Mouse (Mus musculus) G1E (cell line): ENCODE data around the gene C1qtnf2. TPM values are rescaled to one million over a fixed set of nuclear protein-coding genes. Genes with fewer than 3 reads are reported as not detected.

Experiments used
- ATAC-seq: 2 replicates; pipeline ENCODE4 v1.8.0; 2016; ENCODE audit warnings: mild to moderate bottlenecking; ENCODE audit not compliant: insufficient number of reproducible peaks, poor library complexity, low FRiP score, severe bottlenecking; ENCODE audit errors: extremely low read depth
- DNase-seq: peaks from one replicate; pipeline ENCODE4 v3.0.0; 2012; ENCODE audit warnings: low spot score
- H3K27me3 ChIP-seq: 2 replicates; pipeline ENCODE4 v1.6.1; 2012; ENCODE audit warnings: mild to moderate bottlenecking, low read length, inconsistent platforms; ENCODE audit not compliant: insufficient read depth
- H3K36me3 ChIP-seq: replicated peaks from 2 replicates; pipeline ENCODE3; 2012; ENCODE audit warnings: mild to moderate bottlenecking, inconsistent platforms
- H3K4me1 ChIP-seq: 2 replicates; pipeline ENCODE4 v1.6.1; 2012; ENCODE audit warnings: low read depth, low read length, inconsistent platforms, mixed read lengths; ENCODE audit not compliant: insufficient read depth
- H3K4me3 ChIP-seq: 2 replicates; pipeline ENCODE4 v1.5.1; 2012; ENCODE audit warnings: low read depth, mild to moderate bottlenecking, inconsistent platforms, low read length, moderate library complexity, mixed read lengths
- H3K9me3 ChIP-seq: replicated peaks from 2 replicates; pipeline ENCODE4 v1.6.1; 2012; ENCODE audit warnings: inconsistent platforms
- CTCF ChIP-seq: IDR thresholded peaks from 2 replicates; pipeline ENCODE4 v1.5.1; 2012; ENCODE audit warnings: low read depth, low read length, inconsistent platforms, mixed read lengths
- GATA1 ChIP-seq: IDR thresholded peaks from 2 replicates; pipeline ENCODE4 v1.6.1; 2012; ENCODE audit warnings: borderline replicate concordance, low read length, inconsistent platforms, mixed read lengths
- GATA2 ChIP-seq: IDR thresholded peaks from 2 replicates; pipeline ENCODE4 v1.6.1; 2012; ENCODE audit warnings: low read depth, low read length, inconsistent platforms, borderline replicate concordance
- POLR2AphosphoS5 ChIP-seq: IDR thresholded peaks from 2 replicates; pipeline ENCODE4 v1.6.1; 2012; ENCODE audit warnings: low read depth, low read length, inconsistent platforms; ENCODE audit not compliant: insufficient replicate concordance
- TAL1 ChIP-seq: conservative IDR thresholded peaks from 2 replicates; pipeline ENCODE4 v1.6.1; 2012; ENCODE audit warnings: low read depth, low read length, inconsistent platforms, mixed read lengths
- polyA plus RNA-seq: library from polyadenylated mRNA; stranded (reverse); fragments of >175 nt; gene quantifications from 2 replicates; pipeline ENCODE4 v1.2.3, GENCODE M21; 2012
- total RNA-seq, 2 experiments: library from RNA; stranded (forward) in 1 of 2; stranded (reverse) in 1 of 2; fragments of 200-1000 nt in 1 of 2; fragments of >200 nt in 1 of 2; fragmentation: Nextera tagmentation in 1 of 2; gene quantifications; 2 replicates each; pipeline ENCODE4 v1.2.3; 2014 to 2017

The C1qtnf2 gene
- total and polyA plus RNA-seq, 3 experiments = not detected

- TF ChIP-seq CTCF = no peak
- TF ChIP-seq GATA2 = no peak
- H3K9me3 ChIP-seq = no peaks in the 10 kb centered on the region
- no peak for DNase-seq
- H3K27me3 ChIP-seq = peaks cover 15% of the 10 kb centered on the region
- no peak within 1 kb of the TSS for H3K4me3 ChIP-seq
- no peaks in the 10 kb centered on the region for H3K36me3 ChIP-seq
- no peaks in the 10 kb centered on the region for H3K4me1 ChIP-seq
- no peak for ATAC-seq
These were observed 54.8 kb downstream of the C1qtnf2 start, which contains the start of gene Ccnjl for GRCm38 (mm10) chr11:43528683-43529499. TSS of gene Ccnjl (plus strand) at chr11:43528784.

GRCm38 (mm10) chr11:43530043-43530442 is 56.0 kb downstream of the C1qtnf2 start:
- TF ChIP-seq GATA2 = no peak
- TF ChIP-seq GATA1 = no peak
- no peak for TF ChIP-seq TAL1
- no peak for TF ChIP-seq CTCF
- no peak for TF ChIP-seq POLR2AphosphoS5
- DNase-seq = no peak
- Histone ChIP-seq H3K27me3 (peaks cover 15% of the 10 kb centered on the region), H3K4me3 (no peak overlapping the region), H3K36me3 (no peaks in the 10 kb centered on the region), H3K4me1 (no peaks in the 10 kb centered on the region), H3K9me3 (no peaks in the 10 kb centered on the region)
- no peak for ATAC-seq

- no peaks in the 10 kb centered on the region for H3K4me1 ChIP-seq
- no peaks in the 10 kb centered on the region for H3K36me3 ChIP-seq
These were observed 57.5 kb downstream of the C1qtnf2 start for GRCm38 (mm10) chr11:43531619-43532018.

GRCm38 (mm10) chr11:43537074-43537473 is 63.0 kb downstream of the C1qtnf2 start:
- Histone ChIP-seq H3K9me3 (no peaks in the 10 kb centered on the region), H3K4me3 (no peak overlapping the region), H3K27me3 (0 out of 2 replicates have a peak, but pooled peaks cover 3% of the 10 kb centered on the region), H3K4me1 (no peaks in the 10 kb centered on the region), H3K36me3 (no peaks in the 10 kb centered on the region)
- ATAC-seq (no peak), DNase-seq (no peak)
- TF ChIP-seq CTCF (no peak), TAL1 (no peak), GATA2 (no peak), GATA1 (no peak), POLR2AphosphoS5 (no peak)

More at GRCm38 (mm10) chr11:43531619-43532018, 57.5 kb downstream of the C1qtnf2 start:
- H3K4me3 ChIP-seq = no peak overlapping the region
- no peaks in the 10 kb centered on the region for H3K9me3 ChIP-seq
- no peak for ATAC-seq
- peaks cover 15% of the 10 kb centered on the region for H3K27me3 ChIP-seq
- DNase-seq = no peak
- TF ChIP-seq GATA1 = no peak
- TF ChIP-seq TAL1 = no peak
- TF ChIP-seq CTCF = no peak
- no peak for TF ChIP-seq POLR2AphosphoS5

GRCm38 (mm10) chr11:43539863-43540262 is 65.8 kb downstream of the C1qtnf2 start:
- no peak overlapping the region for H3K4me3 ChIP-seq
- H3K27me3 ChIP-seq = 0 out of 2 replicates have a peak, but pooled peaks cover 3% of the 10 kb centered on the region
- no peak for ATAC-seq
- no peaks in the 10 kb centered on the region for H3K36me3 ChIP-seq
- TF ChIP-seq CTCF (no peak), GATA1 (no peak), POLR2AphosphoS5 (no peak), GATA2 (no peak), TAL1 (no peak)
- no peaks in the 10 kb centered on the region for H3K9me3 ChIP-seq
- H3K4me1 ChIP-seq = no peaks in the 10 kb centered on the region
- no peak for DNase-seq

Other genes with a start within 250 kb of the C1qtnf2 start
- 93.7 and 105 TPM in 2 replicates for gene Pttg1, start 48.0 kb upstream of the C1qtnf2 start, total RNA-seq (2014; fragmentation: Nextera tagmentation)
- gene Pttg1, start 48.0 kb upstream of the C1qtnf2 start, total RNA-seq (2017) = 60.1 and 63.5 TPM in 2 replicates
- gene Pttg1, start 48.0 kb upstream of the C1qtnf2 start, polyA plus RNA-seq = 5.9 and 9.3 TPM in 2 replicates
- 40.8 and 42.8 TPM in 2 replicates for gene Slu7, start 40.5 kb upstream of the C1qtnf2 start, total RNA-seq (2014; fragmentation: Nextera tagmentation)
- 55.4 and 63.1 TPM in 2 replicates for gene Slu7, start 40.5 kb upstream of the C1qtnf2 start, total RNA-seq (2017)
- gene Slu7, start 40.5 kb upstream of the C1qtnf2 start, polyA plus RNA-seq = 4.0 and 5.2 TPM in 2 replicates
- not detected in 2 replicates for gene Ccnjl, start 54.5 kb downstream of the C1qtnf2 start, total RNA-seq (2014; fragmentation: Nextera tagmentation)
- 0.16 TPM in 1 of 2 replicates, not detected in the other for gene Ccnjl, start 54.5 kb downstream of the C1qtnf2 start, total RNA-seq (2017)
- not detected in 2 replicates for gene Ccnjl, start 54.5 kb downstream of the C1qtnf2 start, polyA plus RNA-seq
- not detected in 2 replicates for gene 4933415A04Rik, start 112.8 kb downstream of the C1qtnf2 start, total RNA-seq (2014; fragmentation: Nextera tagmentation)
- gene 4933415A04Rik, start 112.8 kb downstream of the C1qtnf2 start, total RNA-seq (2017) = not detected in 2 replicates
- gene 4933415A04Rik, start 112.8 kb downstream of the C1qtnf2 start, polyA plus RNA-seq = not detected in 2 replicates
- gene Fabp6, start 127.3 kb downstream of the C1qtnf2 start, total RNA-seq (2014; fragmentation: Nextera tagmentation) = not detected in 2 replicates
- gene Fabp6, start 127.3 kb downstream of the C1qtnf2 start, total RNA-seq (2017) = not detected in 2 replicates
- not detected in 2 replicates for gene Fabp6, start 127.3 kb downstream of the C1qtnf2 start, polyA plus RNA-seq
- 73.2 and 79.8 TPM in 2 replicates for gene Pwwp2a, start 207.7 kb downstream of the C1qtnf2 start, total RNA-seq (2014; fragmentation: Nextera tagmentation)
- gene Pwwp2a, start 207.7 kb downstream of the C1qtnf2 start, total RNA-seq (2017) = 28.2 and 38.2 TPM in 2 replicates
- gene Pwwp2a, start 207.7 kb downstream of the C1qtnf2 start, polyA plus RNA-seq = 5.2 and 6.6 TPM in 2 replicates